Mouse (Mus musculus) heart, postnatal 0 days (tissue): ENCODE measurements at regions not wholly inside any gene's neighbourhood (a gene's known extent, or its start where the extent isn't known, plus 50 kb on each side); places are given as distances from the start of the nearest gene placed in this dataset.

Source experiments
- ATAC-seq: fragments of 200-750 bp; cut with Nextera tagmentation; 2 replicates; pipeline ENCODE4 v1.8.0; 2017; ENCODE audit warnings: low read depth, moderate number of reproducible peaks, moderate library complexity; ENCODE audit not compliant: insufficient read depth
- DNase-seq: peaks from one replicate; pipeline ENCODE4 v3.0.0-alpha.2; 2016; ENCODE audit warnings: low spot score
- H3K27ac ChIP-seq: fragments of 300-500 bp; sonication (generic); 2 replicates; pipeline ENCODE4 v1.5.1; 2014; ENCODE audit warnings: low read depth, mild to moderate bottlenecking
- H3K27me3 ChIP-seq: fragments of 300-500 bp; sonication (generic); 2 replicates; pipeline ENCODE4 v1.6.1; 2014; ENCODE audit warnings: low read length, mixed read lengths; ENCODE audit not compliant: control insufficient read depth, insufficient read depth
- H3K36me3 ChIP-seq: fragments of 300-500 bp; sonication (generic); replicated peaks from 2 replicates; pipeline ENCODE4 v1.6.1; 2014; ENCODE audit warnings: low read length, mixed read lengths; ENCODE audit not compliant: control insufficient read depth, insufficient read depth
- H3K4me1 ChIP-seq: fragments of 300-500 bp; sonication (generic); 2 replicates; pipeline ENCODE4 v1.6.1; 2014; ENCODE audit warnings: antibody characterized with exemption; ENCODE audit not compliant: control insufficient read depth, insufficient read depth
- H3K4me2 ChIP-seq: fragments of 300-500 bp; sonication (generic); 2 replicates; pipeline ENCODE4 v1.6.1; 2014; ENCODE audit warnings: low read depth, mild to moderate bottlenecking, low read length, moderate library complexity
- H3K4me3 ChIP-seq: fragments of 300-500 bp; sonication (generic); 2 replicates; pipeline ENCODE4 v1.5.1; 2014; ENCODE audit warnings: low read depth, low read length
- H3K9ac ChIP-seq: fragments of 300-500 bp; sonication (generic); replicated peaks from 2 replicates; pipeline ENCODE4 v1.6.1; 2014; ENCODE audit warnings: low read depth, low read length, mixed read lengths
- H3K9me3 ChIP-seq: fragments of 300-500 bp; sonication (generic); replicated peaks from 2 replicates; pipeline ENCODE4 v1.6.1; 2016; ENCODE audit warnings: low read length; ENCODE audit not compliant: control insufficient read depth
- CTCF ChIP-seq: IDR thresholded peaks from 2 replicates; pipeline ENCODE4 v1.5.1; 2016; ENCODE audit warnings: antibody characterized with exemption, control low read depth, low read depth
- EP300 ChIP-seq: IDR thresholded peaks from 2 replicates; pipeline ENCODE4 v1.6.1; 2016; ENCODE audit warnings: antibody characterized with exemption, low read depth
- WGBS: fragments of 180-500 bp; shearing (Covaris S2); extraction: QIAGEN DNeasy Blood & Tissue Kit; methylation state at CpG from one replicate; pipeline ENCODE4 v1.1.7; 2014; 5-methylcytosine and 5-hydroxymethylcytosine counted together

GRCm38 (mm10) chr7:125250970-125251585 is 193.4 kb upstream of the Kdm8 start:
- Histone ChIP-seq H3K9ac (no peak overlapping the region), H3K27me3 (no peaks in the 10 kb centered on the region), H3K36me3 (no peaks in the 10 kb centered on the region), H3K4me1 (no peaks in the 10 kb centered on the region), H3K27ac (no peak overlapping the region), H3K4me2 (no peak overlapping the region), H3K9me3 (no peaks in the 10 kb centered on the region), H3K4me3 (no peak overlapping the region)
- DNase-seq (no peak), ATAC-seq (no peak)
- TF ChIP-seq EP300 (no peak), CTCF (no peak)
- 65% methylated on average over 6 of the region's 6 CpGs for WGBS

GRCm38 (mm10) chr7:125254302-125254701 is 190.2 kb upstream of the Kdm8 start:
- H3K9me3 ChIP-seq: no peaks in the 10 kb centered on the region
- WGBS: 34% methylated on average over 4 of the region's 4 CpGs
- H3K4me3 ChIP-seq: no peak overlapping the region
- H3K27ac ChIP-seq: no peak overlapping the region
- no peaks in the 10 kb centered on the region for H3K36me3 ChIP-seq
- no peaks in the 10 kb centered on the region for H3K4me1 ChIP-seq
- no peak for ATAC-seq
- H3K9ac ChIP-seq: no peak overlapping the region
- no peaks in the 10 kb centered on the region for H3K27me3 ChIP-seq
- no peak for TF ChIP-seq CTCF
- TF ChIP-seq EP300: no peak
- DNase-seq: no peak
- no peak overlapping the region for H3K4me2 ChIP-seq

- ATAC-seq (no peak), DNase-seq (no peak)
- H3K9ac ChIP-seq: no peak overlapping the region
Observed at GRCm38 (mm10) chr7:125259016-125259415, 185.5 kb upstream of the Kdm8 start.

GRCm38 (mm10) chr7:125262133-125262532 is 182.3 kb upstream of the Kdm8 start:
- no peaks in the 10 kb centered on the region for H3K4me1 ChIP-seq
- H3K4me2 ChIP-seq: no peak overlapping the region
- no peaks in the 10 kb centered on the region for H3K36me3 ChIP-seq
- no peak overlapping the region for H3K4me3 ChIP-seq
- no peaks in the 10 kb centered on the region for H3K9me3 ChIP-seq
- no peak overlapping the region for H3K9ac ChIP-seq
- H3K27ac ChIP-seq: no peak overlapping the region
- 62% methylated on average over 2 of the region's 2 CpGs for WGBS
- DNase-seq (no peak), ATAC-seq (no peak)
- TF ChIP-seq EP300 (no peak), CTCF (no peak)
- no peaks in the 10 kb centered on the region for H3K27me3 ChIP-seq

More at GRCm38 (mm10) chr7:125259016-125259415, 185.5 kb upstream of the Kdm8 start:
- TF ChIP-seq CTCF (no peak), EP300 (no peak)
- H3K4me1 ChIP-seq: no peaks in the 10 kb centered on the region
- no peak overlapping the region for H3K4me2 ChIP-seq
- H3K4me3 ChIP-seq: no peak overlapping the region
- H3K36me3 ChIP-seq: no peaks in the 10 kb centered on the region
- H3K27ac ChIP-seq: no peak overlapping the region
- no peaks in the 10 kb centered on the region for H3K9me3 ChIP-seq
- no peaks in the 10 kb centered on the region for H3K27me3 ChIP-seq

GRCm38 (mm10) chr7:125262672-125263365 is 181.7 kb upstream of the Kdm8 start:
- H3K4me1 ChIP-seq: no peaks in the 10 kb centered on the region
- DNase-seq (no peak), ATAC-seq (no peak)
- H3K27ac ChIP-seq: no peak overlapping the region
- no peak overlapping the region for H3K9ac ChIP-seq
- no peak for TF ChIP-seq CTCF
- 66% methylated on average over 12 of the region's 12 CpGs for WGBS
- no peaks in the 10 kb centered on the region for H3K27me3 ChIP-seq
- H3K36me3 ChIP-seq: no peaks in the 10 kb centered on the region
- H3K4me2 ChIP-seq: no peak overlapping the region
- H3K4me3 ChIP-seq: no peak overlapping the region
- no peaks in the 10 kb centered on the region for H3K9me3 ChIP-seq

- TF ChIP-seq CTCF (no peak), EP300 (no peak)
- Histone ChIP-seq H3K27me3 (no peaks in the 10 kb centered on the region), H3K4me2 (no peak overlapping the region), H3K36me3 (no peaks in the 10 kb centered on the region), H3K4me1 (no peaks in the 10 kb centered on the region), H3K27ac (no peak overlapping the region), H3K9me3 (no peaks in the 10 kb centered on the region), H3K4me3 (no peak overlapping the region), H3K9ac (no peak overlapping the region)
- ATAC-seq (no peak), DNase-seq (no peak)
- 61% methylated on average over 2 of the region's 2 CpGs for WGBS
Observed at GRCm38 (mm10) chr7:125263756-125264155, 180.7 kb upstream of the Kdm8 start.
